Mouse (Mus musculus) embryonic facial prominence, embryonic 14.5 days (tissue): ENCODE measurements around the gene Acoxl. TPM values are rescaled to one million over a fixed set of nuclear protein-coding genes. Genes with fewer than 3 reads are reported as not detected.

ENCODE experiments used
- ATAC-seq: fragments of 200-750 bp; cut with Nextera tagmentation; 2 replicates; pipeline ENCODE4 v1.8.0; 2017; ENCODE audit warnings: low read depth, moderate number of reproducible peaks, moderate TSS enrichment
- DNase-seq: peaks from one replicate; pipeline ENCODE4 v3.0.0-alpha.2; 2015; ENCODE audit warnings: low spot score
- H3K27ac ChIP-seq: fragments of 300-500 bp; sonication (generic); replicated peaks from 2 replicates; pipeline ENCODE4 v1.5.1; 2014; ENCODE audit warnings: low read depth, mild to moderate bottlenecking, low read length, moderate library complexity
- H3K27me3 ChIP-seq: fragments of 300-500 bp; sonication (generic); replicated peaks from 2 replicates; pipeline ENCODE4 v1.6.1; 2014; ENCODE audit warnings: low read length; ENCODE audit not compliant: control insufficient read depth, insufficient read depth
- H3K36me3 ChIP-seq: fragments of 300-500 bp; sonication (generic); 2 replicates; pipeline ENCODE4 v1.6.1; 2014; ENCODE audit warnings: low read length, mixed read lengths; ENCODE audit not compliant: control insufficient read depth, insufficient read depth
- H3K4me1 ChIP-seq: fragments of 300-500 bp; sonication (generic); 2 replicates; pipeline ENCODE4 v1.6.1; 2014; ENCODE audit warnings: antibody characterized with exemption, low read length; ENCODE audit not compliant: control insufficient read depth, insufficient read depth
- H3K4me2 ChIP-seq: fragments of 300-500 bp; sonication (generic); 2 replicates; pipeline ENCODE4 v1.6.1; 2014; ENCODE audit warnings: low read depth, mild to moderate bottlenecking, low read length, moderate library complexity, mixed read lengths
- H3K4me3 ChIP-seq: fragments of 300-500 bp; sonication (generic); 2 replicates; pipeline ENCODE4 v1.5.1; 2014; ENCODE audit warnings: low read depth, mild to moderate bottlenecking, low read length
- H3K9ac ChIP-seq: fragments of 300-500 bp; sonication (generic); 2 replicates; pipeline ENCODE4 v1.6.1; 2014; ENCODE audit warnings: low read depth, mild to moderate bottlenecking, low read length, moderate library complexity, mixed read lengths
- H3K9me3 ChIP-seq: fragments of 300-500 bp; sonication (generic); 2 replicates; pipeline ENCODE4 v1.6.1; 2016; ENCODE audit warnings: low read length; ENCODE audit not compliant: control insufficient read depth
- WGBS: fragments of 180-500 bp; shearing (Covaris S2); extraction: QIAGEN DNeasy Blood & Tissue Kit; methylation state at CpG from one replicate; pipeline ENCODE4 v1.1.7; 2014; 5-methylcytosine and 5-hydroxymethylcytosine counted together
- polyA plus RNA-seq: library from polyadenylated mRNA; unstranded; fragments of >200 nt; fragmentation: Nextera tagmentation; extraction: Ambion mirVana; gene quantifications from 2 replicates; pipeline ENCODE4 v1.2.1, GENCODE M21; 2014

The Acoxl gene
- polyA plus RNA-seq, 1 experiment from 2014 or later: 0.24 TPM

- Histone ChIP-seq H3K4me1 (peaks cover 33% of the 10 kb centered on the region), H3K36me3 (peaks cover 21% of the 10 kb centered on the region; the same call in 1 of the 2 replicates), H3K27ac (no peak overlapping the region), H3K9ac (no peak overlapping the region), H3K9me3 (no peaks in the 10 kb centered on the region), H3K4me2 (no peak overlapping the region), H3K4me3 (no peak overlapping the region), H3K27me3 (no peaks in the 10 kb centered on the region)
- 53% methylated on average over 22 of the region's 22 CpGs for WGBS
- no peak for ATAC-seq
- peak; percentile 71 for DNase-seq
Measured at GRCm38 (mm10) chr2:128137480-128138276, 299.0 kb downstream of the Acoxl start.

- peaks cover 33% of the 10 kb centered on the region for H3K4me1 ChIP-seq
- no peak overlapping the region for H3K4me2 ChIP-seq
- WGBS: 48% methylated on average over 8 of the region's 8 CpGs
- no peak overlapping the region for H3K27ac ChIP-seq
- H3K27me3 ChIP-seq: no peaks in the 10 kb centered on the region
- peaks cover 24% of the 10 kb centered on the region for H3K36me3 ChIP-seq
- DNase-seq (no peak), ATAC-seq (0 out of 2 replicates have a peak, but pooled peaks have one; percentile 45)
- no peak overlapping the region for H3K9ac ChIP-seq
- no peak overlapping the region for H3K4me3 ChIP-seq
- no peaks in the 10 kb centered on the region for H3K9me3 ChIP-seq
Measured at GRCm38 (mm10) chr2:128138924-128139323, 300.2 kb downstream of the Acoxl start.

GRCm38 (mm10) chr2:128139781-128140180, 301.1 kb downstream of the Acoxl start:
- H3K27ac ChIP-seq: no peak overlapping the region; the same call in 1 of the 2 replicates
- H3K4me3 ChIP-seq: no peak overlapping the region
- DNase-seq (peak; percentile 79), ATAC-seq (peak; percentile 56)
- 52% methylated on average over 15 of the region's 15 CpGs for WGBS
- H3K4me1 ChIP-seq: peaks cover 28% of the 10 kb centered on the region
- H3K9ac ChIP-seq: no peak overlapping the region
- H3K27me3 ChIP-seq: no peaks in the 10 kb centered on the region
- H3K4me2 ChIP-seq: no peak overlapping the region
- H3K36me3 ChIP-seq: peaks cover 20% of the 10 kb centered on the region
- H3K9me3 ChIP-seq: no peaks in the 10 kb centered on the region

GRCm38 (mm10) chr2:128140183-128140582, 301.5 kb downstream of the Acoxl start:
- H3K4me3 ChIP-seq: no peak overlapping the region
- no peak for ATAC-seq
- H3K27me3 ChIP-seq: no peaks in the 10 kb centered on the region
- peaks cover 16% of the 10 kb centered on the region for H3K36me3 ChIP-seq
- H3K4me1 ChIP-seq: peaks cover 26% of the 10 kb centered on the region
- H3K27ac ChIP-seq: no peak overlapping the region
- H3K4me2 ChIP-seq: no peak overlapping the region
- DNase-seq: no peak
- H3K9me3 ChIP-seq: no peaks in the 10 kb centered on the region
- 84% methylated on average over 3 of the region's 3 CpGs for WGBS
- H3K9ac ChIP-seq: no peak overlapping the region

GRCm38 (mm10) chr2:128143992-128144391, 305.3 kb downstream of the Acoxl start:
- Histone ChIP-seq H3K27me3 (no peaks in the 10 kb centered on the region), H3K27ac (no peak overlapping the region), H3K4me2 (no peak overlapping the region), H3K4me3 (no peak overlapping the region), H3K4me1 (peaks cover 9% of the 10 kb centered on the region), H3K9ac (no peak overlapping the region), H3K9me3 (no peaks in the 10 kb centered on the region), H3K36me3 (peaks cover 36% of the 10 kb centered on the region)
- DNase-seq (no peak), ATAC-seq (no peak)

GRCm38 (mm10) chr2:128145433-128145832, 306.8 kb downstream of the Acoxl start:
- H3K4me3 ChIP-seq: no peak overlapping the region
- no peaks in the 10 kb centered on the region for H3K9me3 ChIP-seq
- H3K9ac ChIP-seq: no peak overlapping the region
- no peaks in the 10 kb centered on the region for H3K4me1 ChIP-seq
- ATAC-seq (no peak), DNase-seq (no peak)
- no peak overlapping the region for H3K27ac ChIP-seq
- H3K36me3 ChIP-seq: peaks cover 42% of the 10 kb centered on the region
- H3K4me2 ChIP-seq: no peak overlapping the region
- 71% methylated on average over 3 of the region's 3 CpGs for WGBS
- no peaks in the 10 kb centered on the region for H3K27me3 ChIP-seq

GRCm38 (mm10) chr2:128149596-128149995, 310.9 kb downstream of the Acoxl start:
- no peak for DNase-seq
- WGBS: 57% methylated on average over 5 of the region's 5 CpGs
- Histone ChIP-seq H3K9ac (no peak overlapping the region), H3K9me3 (no peaks in the 10 kb centered on the region), H3K27ac (no peak overlapping the region), H3K36me3 (peaks cover 35% of the 10 kb centered on the region), H3K4me1 (no peaks in the 10 kb centered on the region), H3K4me3 (no peak overlapping the region), H3K4me2 (no peak overlapping the region), H3K27me3 (no peaks in the 10 kb centered on the region)
- ATAC-seq: no peak

GRCm38 (mm10) chr2:128152211-128152610, 313.5 kb downstream of the Acoxl start:
- 81% methylated on average over 9 of the region's 9 CpGs for WGBS
- no peak for DNase-seq
- Histone ChIP-seq H3K27ac (no peak overlapping the region), H3K4me1 (0 out of 2 replicates have a peak, but pooled peaks cover 3% of the 10 kb centered on the region), H3K9me3 (no peaks in the 10 kb centered on the region), H3K9ac (no peak overlapping the region), H3K27me3 (no peaks in the 10 kb centered on the region), H3K36me3 (peaks cover 27% of the 10 kb centered on the region), H3K4me2 (no peak overlapping the region), H3K4me3 (no peak overlapping the region)
- ATAC-seq: no peak
